Mouse (Mus musculus): ENCODE data around the gene Abhd2.
"Not testable (repeated sequence)": the region's sequence is repeated elsewhere in the genome, so short reads cannot be mapped to it uniquely, and the experiment has no call there.

The Abhd2 gene

GRCm38 (mm10) chr7:79263776-79264175 lies 9.2 kb upstream of the Abhd2 start:
- in situ Hi-C loops (cut with MboI, MseI) = no loop called here

- in situ Hi-C loops (cut with MboI, MseI) = no loop called here
Observed at GRCm38 (mm10) chr7:79266228-79266627, 6.8 kb upstream of the Abhd2 start.

GRCm38 (mm10) chr7:79267690-79268388 lies 5.2 kb upstream of the Abhd2 start:
- in situ Hi-C loops (cut with MboI, MseI) = no loop called here

DNA sequence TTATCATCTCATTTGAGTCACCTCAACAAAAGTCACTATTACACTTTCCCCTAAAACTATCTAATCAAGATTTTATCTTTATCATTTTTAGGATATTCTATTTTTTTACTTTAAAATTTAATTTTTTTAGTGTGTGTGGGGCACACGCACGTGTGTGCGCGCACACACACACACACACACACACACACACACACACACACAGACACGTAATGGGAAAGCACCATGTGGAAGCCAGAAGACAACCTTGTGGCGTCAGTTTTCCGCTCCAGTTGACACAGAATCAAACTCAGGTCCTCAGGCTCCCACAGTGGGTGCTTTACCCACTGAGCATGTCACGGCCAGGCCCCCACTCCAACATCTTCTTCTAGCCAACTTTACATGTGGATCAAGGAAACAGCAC lies 4.1 kb upstream of the Abhd2 start:
- in situ Hi-C loops (cut with MboI, MseI) = no loop called here

GRCm38 (mm10) chr7:79269411-79269810 lies 3.6 kb upstream of the Abhd2 start:
- in situ Hi-C loops (cut with MboI, MseI) = no loop called here

- in situ Hi-C loops (cut with MboI, MseI) = no loop called here
Observed at GRCm38 (mm10) chr7:79269866-79270265, 3.1 kb upstream of the Abhd2 start.

DNA sequence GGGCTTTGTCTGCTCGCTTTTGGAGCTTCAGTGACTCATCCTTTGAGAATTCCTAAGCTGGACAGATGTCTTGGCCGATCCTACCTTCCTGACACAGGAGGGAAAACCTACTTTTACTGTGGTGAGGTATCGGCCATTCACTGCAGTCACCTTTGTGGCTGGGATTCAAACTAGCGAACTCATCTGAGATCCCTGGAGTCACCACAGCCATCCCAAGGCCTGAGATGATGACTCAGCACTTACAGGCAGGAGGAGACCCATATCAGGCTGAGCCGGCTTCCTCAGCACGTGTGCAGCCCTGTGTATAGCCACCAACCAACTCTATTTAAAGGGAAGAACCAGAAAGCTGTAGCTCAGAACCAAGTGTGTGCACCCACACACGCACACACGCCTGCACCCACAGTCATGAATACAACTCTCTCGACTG lies 2.0 kb upstream of the Abhd2 start:
- in situ Hi-C loops (cut with MboI, MseI) = no loop called here

DNA sequence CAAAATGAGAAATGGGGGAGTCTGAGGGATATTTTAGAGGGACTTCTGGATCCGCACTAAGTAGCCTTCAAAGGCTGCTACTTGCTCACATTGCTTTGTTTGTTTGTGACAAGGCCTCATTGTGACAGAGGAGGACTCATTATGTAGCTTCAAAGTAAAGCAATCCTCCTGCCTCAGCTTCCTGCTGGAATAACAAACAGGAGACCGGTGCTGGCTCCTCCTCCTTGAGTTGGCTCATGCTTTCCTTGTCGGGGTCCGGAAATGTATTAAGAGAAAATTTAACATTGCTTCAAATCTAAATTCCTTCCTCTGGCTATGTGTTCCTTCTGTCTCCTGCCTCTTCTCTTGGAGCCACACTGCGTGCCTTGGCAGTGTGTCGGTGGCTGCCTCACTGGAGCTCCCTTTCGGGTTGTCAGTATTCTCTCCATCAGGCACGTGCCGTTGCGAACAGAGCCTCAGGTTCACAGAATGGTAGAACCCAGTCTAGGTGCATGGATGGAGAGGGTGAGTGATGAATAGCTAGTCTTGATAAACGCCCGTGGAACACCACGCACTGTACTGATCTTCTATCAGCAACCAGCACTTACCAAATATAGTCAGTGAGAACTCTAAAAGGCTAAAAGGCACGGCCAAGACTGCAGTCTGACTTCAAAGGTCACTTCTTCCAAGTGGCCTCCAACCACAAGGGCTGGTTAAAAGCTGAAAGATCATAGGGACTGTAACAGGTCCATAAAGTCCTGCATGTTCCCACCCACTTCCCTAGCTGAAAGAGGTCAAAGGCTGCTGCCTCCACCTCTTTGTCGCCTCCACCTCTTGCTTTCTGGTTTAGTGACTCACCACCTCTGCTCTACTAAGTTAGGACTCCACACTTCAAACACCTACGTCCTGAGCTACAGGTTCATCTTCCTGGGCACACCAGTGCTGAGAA lies 874 bp upstream of the Abhd2 start:
- in situ Hi-C loops (cut with MboI, MseI) = no loop called here

- in situ Hi-C loops (cut with MboI, MseI) = no loop called here
Observed at GRCm38 (mm10) chr7:79273738-79274472, 906 bp downstream of the Abhd2 start.

DNA sequence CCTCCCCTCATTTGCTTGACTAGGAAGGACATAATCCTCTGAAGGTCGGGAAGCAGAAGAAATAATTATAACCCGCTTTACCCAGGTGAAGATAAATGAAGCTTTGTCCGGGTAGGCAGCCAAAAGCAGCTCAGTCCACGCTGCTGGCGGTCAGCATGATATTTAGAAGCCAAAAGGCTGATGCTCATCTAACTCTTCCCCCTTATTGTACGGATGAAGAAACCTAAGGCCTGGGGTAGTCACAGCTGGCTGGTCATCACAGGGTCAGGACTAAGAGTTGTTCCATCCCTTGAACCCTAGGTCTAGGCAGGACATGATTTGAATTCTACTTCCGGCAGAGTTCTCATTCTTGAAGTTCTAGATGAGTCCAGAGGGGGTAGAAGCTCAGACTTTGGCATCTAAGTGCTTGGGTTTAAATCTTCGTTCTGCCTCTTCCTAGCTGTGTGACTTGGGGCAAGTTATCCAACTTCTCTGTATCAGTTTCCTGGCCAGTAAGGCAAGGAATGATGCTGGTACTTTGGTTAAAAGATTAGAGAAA lies 1.5 kb downstream of the Abhd2 start:
- in situ Hi-C loops (cut with MboI, MseI) = no loop called here

DNA sequence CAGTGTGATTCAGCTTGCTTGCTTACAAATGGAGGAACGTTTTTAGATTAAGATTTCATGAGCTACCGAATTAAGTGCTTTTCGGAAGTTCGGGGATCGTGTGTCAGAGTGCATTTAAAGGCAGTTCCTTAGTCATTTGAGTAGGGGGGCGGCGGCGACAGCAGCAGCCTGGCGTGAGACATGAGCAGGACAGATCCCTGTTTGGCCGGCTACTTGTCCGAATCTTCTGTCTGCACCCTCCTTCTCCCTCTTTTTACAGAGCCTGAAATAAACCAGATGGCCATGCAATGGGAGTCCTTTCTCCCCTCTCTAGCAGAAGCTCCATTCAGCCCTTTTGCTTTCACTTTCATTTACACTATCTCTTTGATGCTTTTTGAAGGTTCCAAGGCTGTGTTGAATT lies 2.3 kb downstream of the Abhd2 start:
- in situ Hi-C loops (cut with MboI, MseI) = no loop called here

DNA sequence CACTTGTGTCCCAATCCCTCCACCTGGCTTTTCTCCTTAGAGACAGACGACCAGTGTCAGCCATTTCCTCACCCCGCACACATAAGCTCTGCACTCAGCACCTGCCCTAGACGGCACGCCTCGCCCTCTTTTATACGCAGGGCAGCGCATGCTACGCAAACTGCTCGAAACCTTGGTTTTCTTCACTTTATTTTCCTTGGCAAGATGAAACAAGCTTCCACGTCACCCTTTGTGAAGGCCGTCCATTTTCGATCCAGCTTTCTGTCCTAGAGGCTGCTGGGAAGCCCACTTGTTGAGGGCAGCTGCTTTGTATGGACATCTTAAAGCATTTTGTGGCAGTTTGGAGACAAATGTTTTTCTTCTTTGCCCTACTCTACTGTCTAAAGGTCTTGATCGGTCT lies 5.4 kb downstream of the Abhd2 start:
- in situ Hi-C loops (cut with MboI, MseI) = no loop called here

DNA sequence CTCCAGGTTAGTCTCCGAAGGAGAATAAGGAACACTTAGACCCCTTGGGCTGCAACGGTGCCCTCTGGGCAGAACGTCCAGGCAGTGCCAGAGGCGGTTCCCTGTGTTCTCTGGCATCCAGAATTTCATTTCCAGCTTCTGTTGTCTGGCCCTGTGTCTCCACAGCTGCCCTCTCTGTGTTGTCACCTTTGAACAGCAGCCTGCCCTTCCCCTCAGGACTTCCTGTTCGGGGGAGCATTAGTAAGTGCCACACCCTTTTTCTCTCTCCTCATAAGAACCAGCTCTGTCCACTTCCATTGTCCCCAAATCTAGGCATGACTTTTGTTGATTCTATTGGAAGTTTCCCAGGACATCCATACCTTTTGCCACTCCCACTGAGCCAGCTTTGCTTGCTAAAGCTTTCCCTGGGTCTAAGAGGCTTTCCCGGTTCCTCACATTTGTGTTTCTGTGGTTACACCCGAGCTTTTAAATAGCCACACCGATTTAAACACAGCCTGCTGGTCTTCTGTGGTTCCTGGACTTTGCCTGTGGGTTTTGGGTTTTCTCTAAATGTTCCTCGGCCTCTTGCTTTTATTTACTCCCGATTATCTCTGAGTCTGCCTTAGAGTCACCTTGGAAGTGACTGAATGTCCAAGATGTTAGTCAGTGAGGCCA lies 6.5 kb downstream of the Abhd2 start:
- in situ Hi-C loops (cut with MboI, MseI) = no loop called here

GRCm38 (mm10) chr7:79282883-79283670 lies 10.1 kb downstream of the Abhd2 start:
- in situ Hi-C loops (cut with MboI, MseI) = no loop called here

DNA sequence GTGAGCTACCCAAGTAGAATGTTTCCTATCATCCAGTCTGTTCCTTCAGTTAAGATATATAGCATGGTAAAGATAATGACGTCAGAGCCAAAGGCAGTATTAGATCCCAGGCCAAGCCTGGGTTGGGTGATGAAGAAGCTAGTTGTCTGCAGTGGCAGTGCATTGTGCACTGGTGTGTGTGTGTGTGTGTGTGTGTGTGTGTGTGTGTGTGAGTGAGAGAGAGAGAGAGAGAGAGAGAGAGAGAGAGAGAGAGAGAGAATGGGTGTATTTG lies 10.6 kb downstream of the Abhd2 start:
- in situ Hi-C loops (cut with MboI, MseI) = not testable (repeated sequence)

DNA sequence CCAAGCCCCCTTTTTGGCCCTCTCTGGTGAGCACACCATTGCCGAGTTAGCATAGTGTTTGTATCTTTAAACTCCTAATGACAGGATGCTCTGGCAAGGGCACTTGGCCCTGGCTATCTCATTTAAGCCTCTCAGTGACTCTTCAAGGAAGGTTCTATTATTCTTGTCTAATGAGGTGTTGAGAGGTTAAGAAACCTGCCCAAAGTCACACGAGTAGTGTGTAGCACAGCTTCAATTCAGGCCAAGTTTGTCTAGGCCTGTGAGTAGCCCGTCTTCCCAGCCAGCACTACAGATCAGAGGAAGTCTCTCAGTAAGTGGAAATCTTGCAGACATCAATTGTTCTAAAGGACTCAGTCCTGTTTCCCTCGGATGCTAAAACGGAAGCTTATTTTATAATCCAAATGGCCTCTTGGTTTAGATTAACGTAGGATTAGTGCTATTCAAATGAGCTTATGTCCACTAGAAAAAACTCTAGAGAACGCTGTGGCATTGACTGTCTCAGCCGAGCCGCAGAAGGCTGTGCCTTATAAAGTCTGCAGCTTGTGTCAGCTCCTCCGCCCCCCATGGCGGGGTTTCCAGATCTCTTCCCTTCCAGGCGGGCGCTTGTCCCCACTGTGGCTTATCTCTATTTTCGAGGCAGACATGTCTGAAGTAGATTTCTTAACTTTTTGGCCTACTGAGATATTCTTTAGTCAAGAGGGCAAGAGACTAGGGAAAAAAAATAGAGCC lies 11.3 kb downstream of the Abhd2 start:
- in situ Hi-C loops (cut with MboI, MseI) = no loop called here

DNA sequence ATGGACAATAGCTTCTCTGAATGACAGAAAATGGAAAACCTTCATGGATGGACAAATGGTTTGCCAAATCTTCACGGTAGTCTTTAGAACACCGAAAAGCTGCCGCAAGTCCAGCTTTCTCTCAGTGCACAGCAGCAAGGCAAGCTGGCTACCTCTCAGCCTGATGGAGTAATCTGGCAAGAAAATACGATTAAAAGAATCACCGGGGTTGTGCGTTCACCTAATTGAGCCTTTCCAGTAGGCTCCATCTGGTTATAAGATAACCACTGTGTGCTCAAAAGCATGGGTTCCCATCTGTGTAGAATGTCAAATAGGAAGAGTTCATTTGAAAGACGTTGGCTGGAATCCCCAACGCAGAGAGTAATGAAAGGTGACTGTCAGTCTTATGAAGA lies 11.9 kb downstream of the Abhd2 start:
- in situ Hi-C loops (cut with MboI, MseI) = no loop called here

DNA sequence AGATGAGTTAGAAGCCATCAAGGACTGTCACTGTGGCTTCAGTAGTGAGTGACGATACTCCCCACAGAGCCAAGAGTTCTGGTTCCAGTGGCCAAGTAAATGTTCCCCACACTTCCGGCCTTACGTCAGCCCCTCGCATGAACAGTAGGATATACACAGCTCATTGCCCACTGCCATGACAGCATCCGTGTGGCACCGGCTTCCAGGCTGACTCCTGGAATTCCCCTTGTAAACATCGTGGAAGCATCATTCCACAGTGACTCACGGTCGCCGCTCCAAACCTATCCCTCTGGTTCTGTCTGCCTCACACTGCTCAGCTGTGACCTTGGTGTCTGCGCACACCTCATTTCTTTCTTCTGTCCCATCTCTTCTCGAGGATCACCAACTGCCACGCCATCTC lies 12.4 kb downstream of the Abhd2 start:
- in situ Hi-C loops (cut with MboI, MseI) = no loop called here

DNA sequence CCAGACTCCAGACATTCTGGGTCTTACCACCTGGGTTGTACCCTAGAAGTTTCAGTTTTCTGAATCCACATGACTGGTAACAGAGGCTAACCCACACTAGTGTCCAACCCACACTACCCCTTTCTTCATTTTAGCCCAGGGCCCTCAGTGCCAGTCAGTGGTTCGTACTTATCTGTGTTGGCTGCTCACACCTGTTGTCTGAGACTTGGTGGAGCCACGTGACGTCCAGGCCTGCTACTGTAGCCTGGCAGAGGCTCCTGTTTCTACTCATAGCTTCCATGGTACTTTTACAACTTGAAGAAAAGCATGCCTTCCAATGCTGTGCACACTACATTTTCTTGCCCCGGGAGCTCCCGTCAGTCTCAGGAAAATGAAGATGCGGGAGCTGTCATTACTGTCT lies 14.2 kb downstream of the Abhd2 start:
- in situ Hi-C loops (cut with MboI, MseI) = no loop called here

- in situ Hi-C loops (cut with MboI, MseI) = no loop called here
Observed at GRCm38 (mm10) chr7:79287928-79288327, 14.9 kb downstream of the Abhd2 start.

All from regulatory T cell (primary cell).